Mouse (Mus musculus) gastrocnemius, adult 18-20 months (tissue): ENCODE results near the gene Enthd1. TPM values are rescaled to one million over a fixed set of nuclear protein-coding genes. Genes with fewer than 3 reads are reported as not detected.
A peak's percentile ranks its signal among the peaks of the same experiment; 100 is the strongest.
"Not testable (repeated sequence)": the region's sequence is repeated elsewhere in the genome, so short reads cannot be mapped to it uniquely, and the experiment has no call there.

Experiments used
- DNase-seq: peaks from one replicate; pipeline ENCODE4 v3.0.0; 2021; ENCODE audit warnings: low spot score
- long read RNA-seq, 2 experiments: library from polyadenylated mRNA; stranded (forward); transcript quantifications; one replicate each; pipeline ENCODE4 v2.0.0; 2021
- total RNA-seq, 2 experiments: library from RNA; stranded (reverse); gene quantifications; 2 replicates each; pipeline ENCODE4 v1.2.3; 2021

Enthd1 gene
- not detected for total RNA-seq
- long read RNA-seq, experiment 1: 0 reads
- long read RNA-seq, experiment 2: 0 reads

GRCm38 (mm10) chr15:80565106-80565665 lies at the start of gene Enthd1:
Enthd1 (minus strand) TSS chr15:80565156.
- no peak for DNase-seq

GRCm38 (mm10) chr15:80613904-80614303 lies 48.9 kb upstream of the Enthd1 start:
- DNase-seq: no peak

GRCm38 (mm10) chr15:80611478-80611877 lies 46.5 kb upstream of the Enthd1 start:
- DNase-seq: no peak

GRCm38 (mm10) chr15:80610335-80610734 lies 45.4 kb upstream of the Enthd1 start:
- no peak for DNase-seq

GRCm38 (mm10) chr15:80607970-80608369 lies 43.0 kb upstream of the Enthd1 start:
- no peak for DNase-seq

- DNase-seq: no peak
Observed at GRCm38 (mm10) chr15:80604026-80604425, 39.1 kb upstream of the Enthd1 start.

- no peak for DNase-seq
Observed at GRCm38 (mm10) chr15:80602487-80602886, 37.5 kb upstream of the Enthd1 start.

GRCm38 (mm10) chr15:80601456-80601855 lies 36.5 kb upstream of the Enthd1 start:
- no peak for DNase-seq

- DNase-seq: no peak
Observed at GRCm38 (mm10) chr15:80599843-80600242, 34.9 kb upstream of the Enthd1 start.

GRCm38 (mm10) chr15:80599213-80599750 lies 34.3 kb upstream of the Enthd1 start:
- DNase-seq: peak; percentile 24

GRCm38 (mm10) chr15:80598750-80599149 lies 33.8 kb upstream of the Enthd1 start:
- no peak for DNase-seq

- DNase-seq: no peak
Observed at GRCm38 (mm10) chr15:80593877-80594276, 28.9 kb upstream of the Enthd1 start.

GRCm38 (mm10) chr15:80592737-80593136 lies 27.8 kb upstream of the Enthd1 start:
- no peak for DNase-seq

- DNase-seq: no peak
Observed at GRCm38 (mm10) chr15:80590641-80591040, 25.7 kb upstream of the Enthd1 start.

- DNase-seq: no peak
Observed at GRCm38 (mm10) chr15:80586296-80586695, 21.3 kb upstream of the Enthd1 start.

GRCm38 (mm10) chr15:80582581-80583495 lies 17.9 kb upstream of the Enthd1 start:
- peak; percentile 42 for DNase-seq

- DNase-seq: not testable (repeated sequence)
Observed at GRCm38 (mm10) chr15:80580585-80580984, 15.6 kb upstream of the Enthd1 start.

GRCm38 (mm10) chr15:80579121-80579520 lies 14.2 kb upstream of the Enthd1 start:
- no peak for DNase-seq

GRCm38 (mm10) chr15:80577166-80577960 lies 12.4 kb upstream of the Enthd1 start:
- no peak for DNase-seq

GRCm38 (mm10) chr15:80576415-80576994 lies 11.5 kb upstream of the Enthd1 start:
- DNase-seq: no peak

- no peak for DNase-seq
Observed at GRCm38 (mm10) chr15:80575817-80576370, 10.9 kb upstream of the Enthd1 start.
